Mouse (Mus musculus): ENCODE measurements around the gene Exoc6b. TPM values are rescaled to one million over a fixed set of nuclear protein-coding genes. Genes with fewer than 3 reads are reported as not detected.

Gene Exoc6b
- polyA plus RNA-seq, 1 experiment, result 9.3 TPM

DNA sequence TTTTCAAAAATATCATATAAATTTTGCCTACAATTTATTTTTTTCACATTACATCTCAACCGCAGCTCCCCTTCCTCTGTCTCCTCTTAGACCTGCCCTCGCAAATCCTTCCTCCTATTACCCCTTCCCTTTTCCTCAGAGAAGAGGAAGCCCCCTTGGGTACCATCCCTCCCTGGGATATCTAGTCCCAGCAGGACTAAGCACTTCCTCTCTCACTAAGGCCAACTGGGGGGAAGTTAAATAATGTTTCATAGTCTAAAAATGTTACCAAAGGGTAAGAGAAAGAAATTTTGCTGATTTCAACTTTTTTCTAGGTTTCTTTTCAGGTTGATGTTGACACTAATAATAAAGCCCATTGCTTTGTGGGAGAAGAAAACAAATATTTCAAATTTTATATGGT, 317.9 kb downstream of the Exoc6b start:
- TF ChIP-seq USF1 (IDR thresholded peaks at IDR 0.05; ENCODE audit: low read depth) (no peak), E2F4 (IDR thresholded peaks at IDR 0.05; ENCODE audit: insufficient read depth) (no peak), POLR2AphosphoS2 (IDR thresholded peaks at IDR 0.05; ENCODE audit: insufficient read length, low read depth) (no peak), POLR2A (IDR thresholded peaks at IDR 0.05; ENCODE audit: insufficient read length, low read depth) (no peak), REST (IDR thresholded peaks at IDR 0.05; ENCODE audit: insufficient read depth, insufficient read length) (no peak), SRF (IDR thresholded peaks at IDR 0.05; ENCODE audit: control insufficient read depth, insufficient read length, low read depth) (no peak)
- Histone ChIP-seq H3K4me3 (no peak overlapping the region), H3K79me2 (ENCODE audit: control insufficient read depth, insufficient read depth) (no peaks in the 10 kb centered on the region), H3ac (ENCODE audit: control insufficient read depth, insufficient read length) (no peak overlapping the region), H3K4me2 (ENCODE audit: low read depth) (no peak overlapping the region), H3K27me3 (ENCODE audit: control insufficient read depth, insufficient read depth, insufficient read length) (no peaks in the 10 kb centered on the region), H3K36me3 (ENCODE audit: control insufficient read depth, insufficient read depth) (no peaks in the 10 kb centered on the region)

DNA sequence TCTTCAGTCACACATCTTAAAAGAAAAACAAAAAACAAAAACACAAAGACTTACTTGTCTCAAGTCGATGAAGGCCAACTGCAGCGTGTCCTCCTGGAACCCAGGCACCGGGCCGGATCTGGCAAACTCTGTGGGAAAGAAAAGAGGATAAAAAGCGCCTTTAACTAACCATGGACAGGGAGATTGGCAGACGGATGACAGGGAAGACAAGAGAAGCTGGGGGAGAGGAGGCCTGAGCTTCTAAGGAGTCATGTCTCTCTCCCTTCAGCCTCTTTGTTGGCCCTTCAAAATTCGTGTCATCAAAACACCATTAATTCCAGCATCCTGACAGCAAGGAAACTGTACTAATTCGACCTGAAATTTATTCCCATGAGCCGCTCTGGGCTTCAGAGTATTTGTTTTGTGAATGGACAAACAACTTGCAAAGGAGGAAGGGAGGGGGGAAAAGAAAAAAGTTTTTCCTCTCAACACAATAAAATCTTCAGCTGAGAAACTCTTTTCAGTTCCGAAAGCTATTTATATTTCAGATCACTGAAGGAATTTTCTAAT, 322.4 kb downstream of the Exoc6b start:
- H3K27me3 ChIP-seq (ENCODE audit: control insufficient read depth, insufficient read depth, insufficient read length), result no peaks in the 10 kb centered on the region
- TF ChIP-seq SRF (IDR thresholded peaks at IDR 0.05; ENCODE audit: control insufficient read depth, insufficient read length, low read depth) (no peak), TCF3 (IDR thresholded peaks at IDR 0.05; ENCODE audit: insufficient read length, low read depth) (no peak), POLR2A (IDR thresholded peaks at IDR 0.05; ENCODE audit: insufficient read length, low read depth) (no peak), MYOD1 (IDR thresholded peaks at IDR 0.05; ENCODE audit: control insufficient read depth in 1 of 3, insufficient read length in 2 of 3, low read depth in 2 of 3) (no peak), TCF12 (IDR thresholded peaks at IDR 0.05; ENCODE audit: insufficient read depth, poor library complexity, severe bottlenecking) (no peak), MAX (IDR thresholded peaks at IDR 0.05; ENCODE audit: low read depth) (no peak), POLR2AphosphoS2 (IDR thresholded peaks at IDR 0.05; ENCODE audit: insufficient read length, low read depth) (no peak), E2F4 (IDR thresholded peaks at IDR 0.05; ENCODE audit: insufficient read depth) (no peak), MYOG (IDR thresholded peaks at IDR 0.05; ENCODE audit: control insufficient read depth in 1 of 3, insufficient read depth in 1 of 3, insufficient read length in 2 of 3, low read depth in 2 of 3) (no peak), REST (IDR thresholded peaks at IDR 0.05; ENCODE audit: insufficient read depth, insufficient read length) (no peak), CEBPB (IDR thresholded peaks at IDR 0.05; ENCODE audit: insufficient read depth, poor library complexity, severe bottlenecking) (no peak), USF1 (IDR thresholded peaks at IDR 0.05; ENCODE audit: low read depth) (no peak)
- H3ac ChIP-seq (ENCODE audit: control insufficient read depth, insufficient read length), result no peak overlapping the region
- no peak overlapping the region for H3K4me2 ChIP-seq (ENCODE audit: low read depth)
- H3K4me3 ChIP-seq, result no peak overlapping the region
- no peaks in the 10 kb centered on the region for H3K79me2 ChIP-seq (ENCODE audit: control insufficient read depth, insufficient read depth)
- H3K36me3 ChIP-seq (ENCODE audit: control insufficient read depth, insufficient read depth), result no peaks in the 10 kb centered on the region

- Histone ChIP-seq H3ac (ENCODE audit: control insufficient read depth, insufficient read length) (no peak overlapping the region), H3K27me3 (ENCODE audit: control insufficient read depth, insufficient read depth, insufficient read length) (no peaks in the 10 kb centered on the region), H3K36me3 (ENCODE audit: control insufficient read depth, insufficient read depth) (no peaks in the 10 kb centered on the region), H3K4me2 (ENCODE audit: low read depth) (no peak overlapping the region), H3K79me2 (ENCODE audit: control insufficient read depth, insufficient read depth) (no peaks in the 10 kb centered on the region), H3K4me3 (no peak overlapping the region)
- TF ChIP-seq E2F4 (IDR thresholded peaks at IDR 0.05; ENCODE audit: insufficient read depth), result no peak
- TF ChIP-seq MYOD1 (IDR thresholded peaks at IDR 0.05; ENCODE audit: control insufficient read depth in 1 of 3, insufficient read length in 2 of 3, low read depth in 2 of 3), result no peak
- TF ChIP-seq USF1 (IDR thresholded peaks at IDR 0.05; ENCODE audit: low read depth), result no peak
These were observed 323.0 kb downstream of the Exoc6b start for GRCm38 (mm10) chr6:84746193-84746846.

DNA sequence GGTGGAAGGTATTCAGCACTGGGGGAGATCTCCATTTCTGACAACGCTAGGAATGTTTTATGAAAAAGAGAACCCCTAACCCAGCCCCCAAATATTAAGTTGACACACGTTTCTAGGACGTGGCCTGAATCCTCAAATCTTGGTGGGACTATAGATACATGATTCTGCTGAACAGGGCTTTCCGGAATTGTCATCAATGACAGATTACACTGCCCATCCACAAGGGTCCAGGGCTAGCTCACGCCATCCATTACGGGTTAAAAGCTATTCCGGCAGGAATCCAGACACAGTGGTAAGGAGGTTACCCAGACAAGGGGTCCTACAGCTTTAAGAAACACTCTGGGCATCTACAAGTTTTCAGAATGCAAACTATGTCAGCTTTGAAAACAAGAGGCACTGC, 323.7 kb downstream of the Exoc6b start:
- TF ChIP-seq MAX (IDR thresholded peaks at IDR 0.05; ENCODE audit: low read depth) (no peak), REST (IDR thresholded peaks at IDR 0.05; ENCODE audit: insufficient read depth, insufficient read length) (no peak), POLR2AphosphoS2 (IDR thresholded peaks at IDR 0.05; ENCODE audit: insufficient read length, low read depth) (no peak), MYOG (IDR thresholded peaks at IDR 0.05; ENCODE audit: control insufficient read depth in 1 of 3, insufficient read depth in 1 of 3, insufficient read length in 2 of 3, low read depth in 2 of 3) (no peak), CEBPB (IDR thresholded peaks at IDR 0.05; ENCODE audit: insufficient read depth, poor library complexity, severe bottlenecking) (no peak), E2F4 (IDR thresholded peaks at IDR 0.05; ENCODE audit: insufficient read depth) (no peak), POLR2A (IDR thresholded peaks at IDR 0.05; ENCODE audit: insufficient read length, low read depth) (no peak), SRF (IDR thresholded peaks at IDR 0.05; ENCODE audit: control insufficient read depth, insufficient read length, low read depth) (no peak), TCF3 (IDR thresholded peaks at IDR 0.05; ENCODE audit: insufficient read length, low read depth) (no peak), TCF12 (IDR thresholded peaks at IDR 0.05; ENCODE audit: insufficient read depth, poor library complexity, severe bottlenecking) (no peak), USF1 (IDR thresholded peaks at IDR 0.05; ENCODE audit: low read depth) (no peak), MYOD1 (IDR thresholded peaks at IDR 0.05; ENCODE audit: control insufficient read depth in 1 of 3, insufficient read length in 2 of 3, low read depth in 2 of 3) (no peak)
- Histone ChIP-seq H3K79me2 (ENCODE audit: control insufficient read depth, insufficient read depth) (no peaks in the 10 kb centered on the region), H3K4me2 (ENCODE audit: low read depth) (no peak overlapping the region), H3K27me3 (ENCODE audit: control insufficient read depth, insufficient read depth, insufficient read length) (no peaks in the 10 kb centered on the region), H3K36me3 (ENCODE audit: control insufficient read depth, insufficient read depth) (no peaks in the 10 kb centered on the region), H3K4me3 (no peak overlapping the region), H3ac (ENCODE audit: control insufficient read depth, insufficient read length) (no peak overlapping the region)

- Histone ChIP-seq H3K79me2 (ENCODE audit: control insufficient read depth, insufficient read depth) (no peaks in the 10 kb centered on the region), H3K27me3 (ENCODE audit: control insufficient read depth, insufficient read depth, insufficient read length) (no peaks in the 10 kb centered on the region), H3K4me3 (no peak overlapping the region), H3K36me3 (ENCODE audit: control insufficient read depth, insufficient read depth) (no peaks in the 10 kb centered on the region), H3K4me2 (ENCODE audit: low read depth) (no peak overlapping the region), H3ac (ENCODE audit: control insufficient read depth, insufficient read length) (no peak overlapping the region)
- no peak for TF ChIP-seq TCF3 (IDR thresholded peaks at IDR 0.05; ENCODE audit: insufficient read length, low read depth)
- no peak for TF ChIP-seq CEBPB (IDR thresholded peaks at IDR 0.05; ENCODE audit: insufficient read depth, poor library complexity, severe bottlenecking)
- no peak for TF ChIP-seq MYOG (IDR thresholded peaks at IDR 0.05; ENCODE audit: control insufficient read depth in 1 of 3, insufficient read depth in 1 of 3, insufficient read length in 2 of 3, low read depth in 2 of 3)
- no peak for TF ChIP-seq POLR2A (IDR thresholded peaks at IDR 0.05; ENCODE audit: insufficient read length, low read depth)
- no peak for TF ChIP-seq MYOD1 (IDR thresholded peaks at IDR 0.05; ENCODE audit: control insufficient read depth in 1 of 3, insufficient read length in 2 of 3, low read depth in 2 of 3)
- no peak for TF ChIP-seq POLR2AphosphoS2 (IDR thresholded peaks at IDR 0.05; ENCODE audit: insufficient read length, low read depth)
- no peak for TF ChIP-seq MAX (IDR thresholded peaks at IDR 0.05; ENCODE audit: low read depth)
- TF ChIP-seq E2F4 (IDR thresholded peaks at IDR 0.05; ENCODE audit: insufficient read depth), result no peak
- TF ChIP-seq USF1 (IDR thresholded peaks at IDR 0.05; ENCODE audit: low read depth), result no peak
- TF ChIP-seq REST (IDR thresholded peaks at IDR 0.05; ENCODE audit: insufficient read depth, insufficient read length), result no peak
These were observed 327.1 kb downstream of the Exoc6b start for GRCm38 (mm10) chr6:84742227-84742626.

Data from myocyte (in vitro differentiated cells).